Mouse (Mus musculus) midbrain, postnatal 0 days (tissue): ENCODE data around the gene Abcg5. TPM values are rescaled to one million over a fixed set of nuclear protein-coding genes. Genes with fewer than 3 reads are reported as not detected.

ENCODE experiments used
- ATAC-seq: fragments of 200-750 bp; cut with Nextera tagmentation; 2 replicates; pipeline ENCODE4 v1.8.0; 2017; ENCODE audit warnings: moderate number of reproducible peaks, mild to moderate bottlenecking, moderate TSS enrichment, moderate library complexity; ENCODE audit not compliant: low FRiP score
- DNase-seq: peaks from one replicate; pipeline ENCODE4 v3.0.0-alpha.2; 2015; ENCODE audit warnings: low spot score
- H3K27ac ChIP-seq: fragments of 300-500 bp; sonication (generic); 2 replicates; pipeline ENCODE4 v1.5.1; 2014; ENCODE audit warnings: low read depth, mild to moderate bottlenecking, low read length, mixed read lengths
- H3K27me3 ChIP-seq: fragments of 300-500 bp; sonication (generic); 2 replicates; pipeline ENCODE4 v1.6.1; 2014; ENCODE audit warnings: low read length, control low read depth, mixed read lengths; ENCODE audit not compliant: insufficient read depth
- H3K36me3 ChIP-seq: fragments of 300-500 bp; sonication (generic); 2 replicates; pipeline ENCODE4 v1.6.1; 2014; ENCODE audit warnings: low read length, control low read depth, mixed read lengths; ENCODE audit not compliant: insufficient read depth
- H3K4me1 ChIP-seq: fragments of 300-500 bp; sonication (generic); 2 replicates; pipeline ENCODE4 v1.6.1; 2014; ENCODE audit warnings: mild to moderate bottlenecking, control low read depth, antibody characterized with exemption, low read length, mixed read lengths; ENCODE audit not compliant: insufficient read depth
- H3K4me2 ChIP-seq: fragments of 300-500 bp; sonication (generic); 2 replicates; pipeline ENCODE4 v1.6.1; 2014; ENCODE audit warnings: low read depth, mild to moderate bottlenecking, low read length, mixed read lengths; ENCODE audit not compliant: poor library complexity, severe bottlenecking
- H3K4me3 ChIP-seq: fragments of 300-500 bp; sonication (generic); 2 replicates; pipeline ENCODE4 v1.5.1; 2014; ENCODE audit warnings: low read depth, mild to moderate bottlenecking, low read length, moderate library complexity
- H3K9ac ChIP-seq: fragments of 300-500 bp; sonication (generic); replicated peaks from 2 replicates; pipeline ENCODE4 v1.6.1; 2014; ENCODE audit warnings: mild to moderate bottlenecking, low read length, moderate library complexity, mixed read lengths; ENCODE audit not compliant: poor library complexity, severe bottlenecking
- H3K9me3 ChIP-seq: fragments of 300-500 bp; sonication (generic); 2 replicates; pipeline ENCODE4 v1.6.1; 2016; ENCODE audit warnings: low read length, control low read depth
- CTCF ChIP-seq: IDR thresholded peaks from 2 replicates; pipeline ENCODE4 v1.5.1; 2016; ENCODE audit warnings: antibody characterized with exemption, mild to moderate bottlenecking
- WGBS: fragments of 180-500 bp; shearing (Covaris S2); extraction: QIAGEN DNeasy Blood & Tissue Kit; methylation state at CpG from one replicate; pipeline ENCODE4 v1.1.7; 2014; 5-methylcytosine and 5-hydroxymethylcytosine counted together
- polyA plus RNA-seq: library from polyadenylated mRNA; unstranded; fragments of >200 nt; fragmentation: Nextera tagmentation; extraction: Ambion mirVana; gene quantifications from 2 replicates; pipeline ENCODE4 v1.2.1, GENCODE M21; 2015
- total RNA-seq: library from RNA; depleted of rRNA; stranded (reverse); fragments of >200 nt; gene quantifications from 2 replicates; pipeline ENCODE4 v1.2.3, GENCODE M21; 2014

The Abcg5 gene
- total and polyA plus RNA-seq, 2 experiments from 2014 or later, result 1.3 to 2.9 TPM

DNA sequence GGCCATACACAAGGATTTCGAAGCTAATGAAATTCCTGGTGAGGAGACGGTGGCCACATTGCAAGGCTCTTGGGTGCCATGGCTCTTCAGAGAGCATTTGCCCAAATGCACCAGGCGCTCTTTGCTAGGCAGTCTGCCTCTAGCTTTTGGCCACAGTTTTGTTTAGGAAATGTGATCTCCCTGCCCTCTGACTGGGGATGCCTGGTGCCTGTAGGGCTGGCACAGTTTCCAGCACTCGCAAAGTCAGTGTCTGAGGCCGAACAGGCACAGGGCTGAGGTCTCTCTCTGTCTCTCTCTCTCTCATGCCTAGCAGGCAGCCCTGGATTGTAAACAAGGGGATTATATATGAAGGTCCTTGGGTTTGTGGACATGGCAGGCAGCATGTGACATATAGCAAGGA, 7.3 kb upstream of the Abcg5 start:
- Histone ChIP-seq H3K4me2 (no peak overlapping the region), H3K27me3 (no peaks in the 10 kb centered on the region), H3K9ac (no peak overlapping the region), H3K4me1 (no peaks in the 10 kb centered on the region), H3K4me3 (no peak overlapping the region), H3K9me3 (no peaks in the 10 kb centered on the region), H3K27ac (no peak overlapping the region), H3K36me3 (no peaks in the 10 kb centered on the region)
- no peak for TF ChIP-seq CTCF
- ATAC-seq, result no peak
- WGBS, result 81% methylated on average over 5 of the region's 5 CpGs
- DNase-seq, result no peak

DNA sequence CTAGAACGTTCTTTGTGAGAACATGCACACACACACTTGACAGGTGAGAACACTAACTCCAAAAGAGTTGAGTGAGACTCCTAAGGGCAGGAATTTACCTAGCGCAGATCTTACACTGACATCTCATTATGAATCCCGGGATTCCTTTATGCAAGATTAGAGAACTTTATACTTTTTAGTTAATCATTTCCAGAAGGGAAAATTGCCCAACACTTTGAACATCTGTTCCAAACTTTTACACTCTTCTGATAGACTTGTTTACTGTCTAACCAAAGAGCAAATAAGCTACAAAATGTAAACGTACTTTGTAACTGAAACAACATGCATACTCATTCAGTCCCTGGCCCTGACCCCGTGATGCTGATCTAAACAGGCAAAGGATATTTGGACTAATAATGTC, 6.5 kb upstream of the Abcg5 start:
- TF ChIP-seq CTCF, result no peak
- ATAC-seq, result no peak
- no peak overlapping the region for H3K4me3 ChIP-seq
- no peaks in the 10 kb centered on the region for H3K27me3 ChIP-seq
- no peaks in the 10 kb centered on the region for H3K4me1 ChIP-seq
- no peak for DNase-seq
- H3K4me2 ChIP-seq, result no peak overlapping the region
- 92% methylated on average over 5 of the region's 5 CpGs for WGBS
- no peaks in the 10 kb centered on the region for H3K36me3 ChIP-seq
- H3K9ac ChIP-seq, result no peak overlapping the region
- H3K27ac ChIP-seq, result no peak overlapping the region
- no peaks in the 10 kb centered on the region for H3K9me3 ChIP-seq

DNA sequence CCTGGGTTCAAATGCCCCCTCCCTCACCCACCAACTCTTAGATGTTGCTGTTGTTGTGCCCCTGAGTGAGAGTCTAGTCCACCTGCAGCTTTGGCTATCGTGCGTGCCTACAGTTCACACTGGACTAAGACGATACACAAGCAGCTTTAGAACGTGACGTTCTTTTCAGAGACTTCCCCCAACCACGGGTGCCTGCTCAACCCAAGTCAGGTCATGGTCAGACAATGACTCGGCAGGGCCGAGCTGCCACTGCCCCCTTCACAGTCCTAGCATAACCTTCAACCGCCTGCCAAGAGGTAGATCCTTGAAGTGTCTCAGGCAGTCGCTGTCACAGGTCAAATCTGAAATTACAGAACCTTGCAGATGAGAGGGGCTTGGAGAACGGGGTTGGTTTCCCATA, 6.0 kb upstream of the Abcg5 start:
- Histone ChIP-seq H3K4me3 (no peak overlapping the region), H3K4me2 (no peak overlapping the region), H3K4me1 (no peaks in the 10 kb centered on the region), H3K27me3 (no peaks in the 10 kb centered on the region), H3K27ac (no peak overlapping the region), H3K9ac (no peak overlapping the region), H3K36me3 (no peaks in the 10 kb centered on the region), H3K9me3 (no peaks in the 10 kb centered on the region)
- TF ChIP-seq CTCF, result no peak
- no peak for ATAC-seq
- no peak for DNase-seq
- 90% methylated on average over 11 of the region's 11 CpGs for WGBS

DNA sequence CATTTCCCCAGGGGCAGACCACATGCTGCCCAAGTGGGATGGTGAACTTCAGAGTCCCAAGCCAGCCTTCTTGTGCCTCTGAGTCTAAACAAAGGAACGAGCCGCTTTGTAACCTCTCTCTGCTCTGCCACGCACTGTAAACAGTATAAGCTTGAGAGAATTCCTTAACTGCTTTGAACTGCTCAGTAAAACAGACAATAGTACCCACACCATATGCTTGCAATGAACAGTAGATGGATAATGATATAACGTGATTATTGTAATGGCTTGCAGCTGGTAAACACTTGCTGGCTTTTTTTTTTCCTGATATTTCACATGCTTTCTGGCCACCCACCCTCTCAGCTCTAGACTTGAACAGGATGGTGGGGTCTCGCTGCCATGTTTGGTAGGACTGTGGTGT, 5.2 kb upstream of the Abcg5 start:
- Histone ChIP-seq H3K4me2 (no peak overlapping the region), H3K4me3 (no peak overlapping the region), H3K9me3 (no peaks in the 10 kb centered on the region), H3K27me3 (no peaks in the 10 kb centered on the region), H3K9ac (no peak overlapping the region), H3K27ac (no peak overlapping the region), H3K36me3 (no peaks in the 10 kb centered on the region), H3K4me1 (no peaks in the 10 kb centered on the region)
- DNase-seq (no peak), ATAC-seq (no peak)
- 72% methylated on average over 5 of the region's 5 CpGs for WGBS
- no peak for TF ChIP-seq CTCF

DNA sequence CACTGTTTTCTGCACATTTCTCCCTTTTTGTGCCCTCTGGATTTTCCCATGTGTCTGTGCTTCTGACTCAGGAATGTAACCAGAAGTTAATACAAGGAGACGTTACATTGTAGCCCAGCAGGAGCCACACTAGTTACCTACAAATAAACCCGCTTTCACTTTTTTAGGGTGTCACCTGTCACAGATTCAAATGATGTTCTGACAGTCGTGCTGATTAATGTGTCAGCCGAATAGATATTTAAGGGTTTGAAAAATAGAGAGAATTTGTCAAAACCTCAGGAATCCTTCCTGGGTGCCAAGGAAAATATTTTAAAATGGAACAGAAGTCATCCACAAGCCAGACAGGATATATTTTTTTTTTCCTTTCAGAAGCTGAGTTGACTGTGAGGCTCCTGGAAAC, 2.5 kb upstream of the Abcg5 start:
- no peak for ATAC-seq
- no peak overlapping the region for H3K9ac ChIP-seq

DNA sequence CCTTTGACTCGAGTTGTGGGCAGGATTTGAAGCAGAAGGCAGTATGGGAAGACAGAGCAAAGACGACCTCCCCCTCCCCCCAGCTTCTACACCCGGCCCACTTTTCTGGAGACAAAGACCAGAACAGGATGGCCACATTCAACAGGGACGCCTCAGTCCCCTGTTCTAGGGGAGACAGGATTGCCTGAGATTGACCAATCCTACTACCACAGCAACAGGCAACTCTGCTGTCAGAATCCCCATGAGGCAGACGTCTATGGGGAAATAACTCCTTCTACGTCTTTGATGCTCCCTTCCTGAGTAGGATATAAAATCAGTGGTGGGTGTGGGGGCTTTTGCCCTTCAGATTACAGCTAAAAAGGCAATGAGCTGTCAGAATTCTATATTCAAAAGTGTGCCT, 1.5 kb upstream of the Abcg5 start:
- no peaks in the 10 kb centered on the region for H3K4me1 ChIP-seq
- TF ChIP-seq CTCF, result no peak
- no peaks in the 10 kb centered on the region for H3K27me3 ChIP-seq
- ATAC-seq, result no peak
- H3K4me2 ChIP-seq, result no peak overlapping the region
- no peaks in the 10 kb centered on the region for H3K9me3 ChIP-seq
- DNase-seq, result no peak
- no peaks in the 10 kb centered on the region for H3K36me3 ChIP-seq
- H3K27ac ChIP-seq, result no peak overlapping the region
- 53% methylated on average over 6 of the region's 6 CpGs for WGBS
- H3K4me3 ChIP-seq, result no peak overlapping the region
- H3K9ac ChIP-seq, result no peak overlapping the region

More for the DNA sequence above, 2.5 kb upstream of the Abcg5 start:
- no peak overlapping the region for H3K4me2 ChIP-seq
- TF ChIP-seq CTCF, result no peak
- H3K36me3 ChIP-seq, result no peaks in the 10 kb centered on the region
- H3K27ac ChIP-seq, result no peak overlapping the region
- 71% methylated on average over 4 of the region's 4 CpGs for WGBS
- no peaks in the 10 kb centered on the region for H3K27me3 ChIP-seq
- DNase-seq, result no peak
- H3K4me3 ChIP-seq, result no peak overlapping the region
- H3K4me1 ChIP-seq, result no peaks in the 10 kb centered on the region
- H3K9me3 ChIP-seq, result no peaks in the 10 kb centered on the region
